Mouse (Mus musculus) lung, embryonic 14.5 days (tissue): Measurements from ENCODE around the gene Egfl7. TPM values are rescaled to one million over a fixed set of nuclear protein-coding genes. Genes with fewer than 3 reads are reported as not detected.

Experiments
- ATAC-seq: fragments of 200-750 bp; cut with Nextera tagmentation; 2 replicates; pipeline ENCODE4 v1.8.0; 2017; ENCODE audit warnings: mild to moderate bottlenecking, moderate TSS enrichment, moderate library complexity; ENCODE audit not compliant: insufficient read depth
- DNase-seq: peaks from one replicate; pipeline ENCODE4 v3.0.0-alpha.2; 2015
- H3K27ac ChIP-seq: fragments of 300-500 bp; sonication (generic); 2 replicates; pipeline ENCODE4 v1.5.1; 2014; ENCODE audit warnings: low read depth, mild to moderate bottlenecking, moderate library complexity
- H3K27me3 ChIP-seq: fragments of 300-500 bp; sonication (generic); 2 replicates; pipeline ENCODE4 v1.6.1; 2014; ENCODE audit warnings: low read length, control low read depth; ENCODE audit not compliant: insufficient read depth
- H3K36me3 ChIP-seq: fragments of 300-500 bp; sonication (generic); 2 replicates; pipeline ENCODE4 v1.6.1; 2014; ENCODE audit warnings: control low read depth; ENCODE audit not compliant: insufficient read depth
- H3K4me1 ChIP-seq: fragments of 300-500 bp; sonication (generic); 2 replicates; pipeline ENCODE4 v1.6.1; 2014; ENCODE audit warnings: antibody characterized with exemption, control low read depth; ENCODE audit not compliant: insufficient read depth
- H3K4me2 ChIP-seq: fragments of 300-500 bp; sonication (generic); 2 replicates; pipeline ENCODE4 v1.6.1; 2014; ENCODE audit warnings: mild to moderate bottlenecking
- H3K4me3 ChIP-seq: fragments of 300-500 bp; sonication (generic); 2 replicates; pipeline ENCODE4 v1.5.1; 2014; ENCODE audit warnings: low read depth, low read length
- H3K9ac ChIP-seq: fragments of 300-500 bp; sonication (generic); 2 replicates; pipeline ENCODE4 v1.6.1; 2014
- H3K9me3 ChIP-seq: fragments of 300-500 bp; sonication (generic); 2 replicates; pipeline ENCODE4 v1.6.1; 2016; ENCODE audit warnings: low read depth, low read length, control low read depth
- CTCF ChIP-seq: IDR thresholded peaks from 2 replicates; pipeline ENCODE4 v1.5.1; 2016; ENCODE audit warnings: antibody characterized with exemption, low read depth
- WGBS: fragments of 180-500 bp; shearing (Covaris S2); extraction: QIAGEN DNeasy Blood & Tissue Kit; methylation state at CpG from one replicate; pipeline ENCODE4 v1.1.7; 2014; 5-methylcytosine and 5-hydroxymethylcytosine counted together
- polyA plus RNA-seq: library from polyadenylated mRNA; unstranded; fragments of >200 nt; fragmentation: Nextera tagmentation; extraction: Ambion mirVana; gene quantifications from 2 replicates; pipeline ENCODE4 v1.2.1, GENCODE M21; 2014

Egfl7 gene
- polyA plus RNA-seq, 1 experiment from 2014 or later: 311 TPM

DNA sequence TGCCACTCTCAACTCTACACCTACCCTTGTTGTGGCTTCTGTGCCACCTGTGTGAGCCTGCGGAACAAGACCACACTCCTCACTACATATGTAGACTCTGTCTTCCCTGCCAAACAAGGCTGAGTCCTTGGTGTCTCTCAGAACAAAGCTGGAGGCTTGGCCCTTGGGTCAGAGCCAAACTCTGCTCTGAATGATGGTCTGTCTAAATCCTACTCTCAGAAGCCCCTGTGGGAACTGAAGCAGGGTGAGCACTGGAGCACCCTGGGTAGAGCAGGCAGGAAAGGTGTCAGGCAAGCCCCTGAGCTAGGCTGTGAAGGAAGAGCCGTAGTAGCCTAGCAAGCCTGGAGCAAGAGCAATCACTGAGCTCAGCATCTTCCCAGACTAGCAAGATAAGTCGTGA is 29.6 kb upstream of the Egfl7 start:
- Histone ChIP-seq H3K27ac (no peak overlapping the region), H3K36me3 (no peaks in the 10 kb centered on the region), H3K9me3 (no peaks in the 10 kb centered on the region), H3K27me3 (no peaks in the 10 kb centered on the region), H3K4me2 (no peak overlapping the region), H3K9ac (no peak overlapping the region), H3K4me3 (no peak overlapping the region), H3K4me1 (peaks cover 17% of the 10 kb centered on the region)
- TF ChIP-seq CTCF: no peak
- WGBS: 39% methylated on average over 3 of the region's 3 CpGs
- ATAC-seq (peak; percentile 16; the same call in 1 of the 2 replicates), DNase-seq (peak; percentile 65)

GRCm38 (mm10) chr2:26550777-26551176 is 29.0 kb upstream of the Egfl7 start:
- TF ChIP-seq CTCF: no peak
- no peak for DNase-seq
- H3K36me3 ChIP-seq: no peaks in the 10 kb centered on the region
- no peak overlapping the region for H3K4me3 ChIP-seq
- ATAC-seq: no peak
- H3K9me3 ChIP-seq: no peaks in the 10 kb centered on the region
- no peak overlapping the region for H3K27ac ChIP-seq
- H3K27me3 ChIP-seq: no peaks in the 10 kb centered on the region
- 51% methylated on average over 3 of the region's 3 CpGs for WGBS
- H3K4me1 ChIP-seq: peaks cover 17% of the 10 kb centered on the region
- H3K4me2 ChIP-seq: no peak overlapping the region
- no peak overlapping the region for H3K9ac ChIP-seq

- Histone ChIP-seq H3K4me2 (no peak overlapping the region), H3K27ac (no peak overlapping the region; the same call in 1 of the 2 replicates), H3K36me3 (no peaks in the 10 kb centered on the region), H3K9ac (no peak overlapping the region), H3K4me1 (peaks cover 18% of the 10 kb centered on the region), H3K27me3 (no peaks in the 10 kb centered on the region), H3K4me3 (no peak overlapping the region), H3K9me3 (no peaks in the 10 kb centered on the region)
- 67% methylated on average over 8 of the region's 8 CpGs for WGBS
- no peak for TF ChIP-seq CTCF
- DNase-seq (no peak), ATAC-seq (no peak)
These were observed 28.4 kb upstream of the Egfl7 start for GRCm38 (mm10) chr2:26551446-26551845.

DNA sequence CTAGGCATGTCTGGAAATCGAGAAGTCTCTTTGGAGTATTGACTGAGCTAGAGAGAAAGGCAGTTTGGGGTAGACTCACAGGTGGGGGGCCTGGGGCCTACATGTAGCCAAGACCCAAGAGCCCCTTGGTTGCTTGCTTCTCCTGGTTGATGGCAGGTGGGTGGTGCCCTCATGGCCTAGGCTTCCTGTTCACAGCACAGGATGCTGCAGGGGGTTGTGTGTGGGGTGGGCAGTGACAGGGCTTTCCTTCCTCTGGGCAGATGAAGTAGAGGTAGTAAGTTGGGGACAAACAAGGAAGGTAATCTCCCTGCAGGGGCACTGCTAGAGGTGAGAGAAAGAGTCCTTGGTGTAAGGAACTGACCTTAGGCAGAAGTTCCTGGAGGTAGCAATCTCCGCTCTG is 27.7 kb upstream of the Egfl7 start:
- H3K4me2 ChIP-seq: no peak overlapping the region
- no peak for TF ChIP-seq CTCF
- H3K4me1 ChIP-seq: peaks cover 25% of the 10 kb centered on the region
- H3K27me3 ChIP-seq: no peaks in the 10 kb centered on the region
- DNase-seq (no peak), ATAC-seq (no peak)
- no peaks in the 10 kb centered on the region for H3K36me3 ChIP-seq
- no peak overlapping the region for H3K27ac ChIP-seq
- H3K9ac ChIP-seq: no peak overlapping the region
- H3K4me3 ChIP-seq: no peak overlapping the region
- H3K9me3 ChIP-seq: no peaks in the 10 kb centered on the region
- 78% methylated on average over 2 of the region's 2 CpGs for WGBS

DNA sequence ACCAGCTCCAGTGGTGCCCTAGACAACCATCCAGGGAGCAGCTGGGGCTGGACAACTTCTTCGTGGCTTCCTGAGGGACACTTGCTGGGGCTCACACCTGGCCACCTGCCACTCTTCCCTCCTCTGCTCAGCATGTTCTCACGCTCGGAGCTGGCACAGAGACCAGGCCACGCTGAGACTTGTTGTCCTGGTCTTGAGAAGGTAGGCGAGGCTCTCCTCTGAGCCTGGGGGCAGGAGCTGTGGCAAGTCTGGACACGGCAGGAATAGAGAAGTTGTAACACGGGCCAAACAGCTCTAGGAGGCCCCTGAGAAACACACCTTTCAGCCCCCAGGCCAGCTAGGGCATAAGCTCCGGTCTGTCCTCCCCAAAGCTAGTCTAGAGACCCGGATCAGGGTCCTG is 25.9 kb upstream of the Egfl7 start:
- Histone ChIP-seq H3K4me3 (no peak overlapping the region), H3K9ac (no peak overlapping the region), H3K27me3 (no peaks in the 10 kb centered on the region), H3K27ac (no peak overlapping the region), H3K4me2 (no peak overlapping the region), H3K36me3 (no peaks in the 10 kb centered on the region), H3K9me3 (no peaks in the 10 kb centered on the region), H3K4me1 (peaks cover 26% of the 10 kb centered on the region)
- 66% methylated on average over 9 of the region's 9 CpGs for WGBS
- DNase-seq (no peak), ATAC-seq (no peak)
- TF ChIP-seq CTCF: no peak

GRCm38 (mm10) chr2:26555076-26555475 is 24.7 kb upstream of the Egfl7 start:
- H3K4me2 ChIP-seq: no peak overlapping the region
- H3K36me3 ChIP-seq: no peaks in the 10 kb centered on the region
- WGBS: 62% methylated on average over 4 of the region's 4 CpGs
- DNase-seq (no peak), ATAC-seq (no peak)
- no peaks in the 10 kb centered on the region for H3K27me3 ChIP-seq
- no peak overlapping the region for H3K9ac ChIP-seq
- H3K9me3 ChIP-seq: no peaks in the 10 kb centered on the region
- H3K4me1 ChIP-seq: peaks cover 23% of the 10 kb centered on the region
- TF ChIP-seq CTCF: no peak
- no peak overlapping the region for H3K27ac ChIP-seq
- H3K4me3 ChIP-seq: no peak overlapping the region

DNA sequence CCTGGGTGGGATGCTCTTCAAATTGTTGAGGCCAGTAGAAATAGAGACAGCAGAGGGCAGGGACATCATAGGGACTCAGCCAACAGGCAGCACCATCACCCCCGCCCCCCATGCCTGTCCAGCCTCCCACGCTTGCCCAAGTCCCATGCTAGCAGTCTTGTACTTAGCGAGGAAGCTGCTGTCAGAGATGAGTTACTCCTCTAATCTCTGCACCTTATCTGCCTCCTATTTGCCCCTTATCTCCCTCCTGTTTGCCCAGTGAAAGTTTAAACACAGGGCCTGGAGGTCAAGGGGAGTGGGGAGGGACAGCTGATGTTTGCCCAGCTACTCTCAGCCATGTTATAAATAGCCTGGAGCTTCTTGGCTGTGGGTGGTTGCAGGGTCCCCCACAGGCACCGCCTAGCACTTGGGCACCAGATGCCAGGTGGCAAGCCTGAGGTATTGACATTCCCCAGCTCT is 23.2 kb upstream of the Egfl7 start:
- Histone ChIP-seq H3K9me3 (no peaks in the 10 kb centered on the region), H3K36me3 (no peaks in the 10 kb centered on the region), H3K27ac (peak overlapping the region; percentile 58; the same call in 1 of the 2 replicates), H3K27me3 (no peaks in the 10 kb centered on the region), H3K9ac (no peak overlapping the region), H3K4me2 (no peak overlapping the region), H3K4me3 (no peak overlapping the region), H3K4me1 (peaks cover 9% of the 10 kb centered on the region)
- DNase-seq (no peak), ATAC-seq (peak; percentile 60; the same call in 1 of the 2 replicates)
- 22% methylated on average over 4 of the region's 4 CpGs for WGBS
- TF ChIP-seq CTCF: no peak

DNA sequence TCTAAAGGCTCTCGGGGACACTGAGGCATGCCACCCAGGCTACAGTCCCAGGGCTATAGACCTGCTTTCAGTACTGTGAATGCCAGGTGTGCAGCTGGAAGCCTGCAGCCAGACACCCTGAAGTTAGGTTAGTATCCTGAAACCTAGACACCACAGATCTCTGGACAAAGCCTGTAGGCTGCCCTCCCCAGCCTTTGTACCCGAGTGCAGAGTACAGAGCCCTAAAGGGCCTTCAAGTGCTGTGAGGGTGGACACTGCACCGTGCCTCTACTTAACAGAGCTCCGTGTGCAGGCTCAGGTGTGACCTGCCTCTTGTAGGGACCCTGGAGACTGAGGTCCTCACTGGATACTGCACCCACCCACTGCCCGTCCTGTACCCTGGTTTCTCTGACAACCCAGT is 19.3 kb upstream of the Egfl7 start:
- Histone ChIP-seq H3K36me3 (no peaks in the 10 kb centered on the region), H3K9ac (no peak overlapping the region), H3K27me3 (no peaks in the 10 kb centered on the region), H3K9me3 (no peaks in the 10 kb centered on the region), H3K4me3 (no peak overlapping the region), H3K27ac (no peak overlapping the region), H3K4me1 (peaks cover 9% of the 10 kb centered on the region), H3K4me2 (no peak overlapping the region)
- 72% methylated on average over 5 of the region's 5 CpGs for WGBS
- no peak for TF ChIP-seq CTCF
- DNase-seq: no peak
- ATAC-seq: no peak
